Mouse (Mus musculus) embryonic fibroblast, embryonic 13.5 days (primary cell): ENCODE measurements around the gene 3110009E18Rik.

ENCODE experiments used
- CTCF ChIP-seq: IDR thresholded peaks from 2 replicates; pipeline ENCODE4 v1.5.1; 2011; ENCODE audit warnings: mild to moderate bottlenecking, control low read depth, low read length, moderate library complexity, borderline replicate concordance; ENCODE audit not compliant: insufficient read depth
- POLR2A ChIP-seq: IDR thresholded peaks from 2 replicates; pipeline ENCODE4 v1.6.1; 2011; ENCODE audit warnings: low read depth, mild to moderate bottlenecking, control low read depth, low read length, moderate library complexity

DNA sequence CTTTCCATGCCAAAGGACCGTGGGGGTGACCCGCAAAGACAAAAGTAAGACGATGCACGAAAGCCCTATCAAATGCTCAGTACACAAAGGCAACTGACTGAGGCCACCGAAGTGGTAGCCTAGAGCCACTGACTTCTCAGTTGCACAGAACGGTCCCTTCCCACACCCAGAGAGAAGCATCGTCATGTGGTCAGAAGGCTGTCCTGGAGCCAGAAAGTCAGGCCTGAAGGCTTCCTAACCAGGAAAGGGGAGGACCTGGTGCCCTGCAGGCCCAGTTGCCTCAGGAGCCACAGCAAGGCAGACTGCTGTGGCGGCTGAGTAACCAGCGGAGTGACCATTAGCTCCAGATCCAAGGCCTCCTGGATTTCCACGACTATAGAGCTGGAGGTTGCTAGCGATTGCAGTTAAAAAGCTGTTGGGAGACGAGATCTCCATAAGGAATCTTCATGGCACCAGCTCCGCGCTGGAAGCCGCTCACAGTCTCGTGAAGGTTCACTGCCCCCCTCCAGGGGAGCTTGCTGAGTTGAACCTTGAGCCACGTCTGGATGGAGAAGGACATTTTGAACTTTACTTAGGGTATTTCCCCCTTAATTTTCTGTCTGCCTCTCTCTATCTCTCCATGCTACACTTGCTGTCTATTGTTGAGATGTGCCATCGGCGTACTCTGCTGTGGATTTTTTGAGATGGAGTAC is 11.1 kb upstream of the 3110009E18Rik start:
- TF ChIP-seq CTCF = no peak
- no peak for TF ChIP-seq POLR2A
